Mouse (Mus musculus): ENCODE data around the gene Terb2. TPM values are rescaled to one million over a fixed set of nuclear protein-coding genes. Genes with fewer than 3 reads are reported as not detected.
A peak's percentile ranks its signal among the peaks of the same experiment; 100 is the strongest.

Terb2 gene
- polyA plus RNA-seq, 1 experiment from 2014 or later, result not detected

- H3K9ac ChIP-seq, result no peak overlapping the region; the same call in 1 of the 2 replicates
- no peaks in the 10 kb centered on the region for H3K27me3 ChIP-seq
- H3K4me2 ChIP-seq, result peak overlapping the region; percentile 83
- H3K4me3 ChIP-seq, result peak overlapping the region; percentile 59
- 81% methylated on average over 2 of the region's 2 CpGs for WGBS
- H3K36me3 ChIP-seq, result no peaks in the 10 kb centered on the region
- no peak for ATAC-seq (ENCODE audit: insufficient number of reproducible peaks, insufficient read depth, low FRiP score, low TSS enrichment, low read depth)
- H3K27ac ChIP-seq, result no peak overlapping the region
- H3K9me3 ChIP-seq, result no peaks in the 10 kb centered on the region
- peaks cover 6% of the 10 kb centered on the region for H3K4me1 ChIP-seq
Measured at GRCm38 (mm10) chr2:122235425-122235824, 49.4 kb downstream of the Terb2 start.

GRCm38 (mm10) chr2:122236321-122236720 lies 50.2 kb downstream of the Terb2 start:
- no peak for ATAC-seq (ENCODE audit: insufficient number of reproducible peaks, insufficient read depth, low FRiP score, low TSS enrichment, low read depth)
- H3K27me3 ChIP-seq, result no peaks in the 10 kb centered on the region
- no peak overlapping the region for H3K4me3 ChIP-seq
- no peak overlapping the region for H3K27ac ChIP-seq
- H3K36me3 ChIP-seq, result no peaks in the 10 kb centered on the region
- H3K4me2 ChIP-seq, result no peak overlapping the region
- H3K4me1 ChIP-seq, result peaks cover 6% of the 10 kb centered on the region
- H3K9me3 ChIP-seq, result no peaks in the 10 kb centered on the region
- H3K9ac ChIP-seq, result no peak overlapping the region

GRCm38 (mm10) chr2:122237891-122238470 lies 51.9 kb downstream of the Terb2 start:
- Histone ChIP-seq H3K4me2 (no peak overlapping the region), H3K4me3 (no peak overlapping the region), H3K27ac (no peak overlapping the region), H3K9me3 (no peaks in the 10 kb centered on the region), H3K36me3 (no peaks in the 10 kb centered on the region), H3K27me3 (no peaks in the 10 kb centered on the region), H3K9ac (no peak overlapping the region), H3K4me1 (peaks cover 6% of the 10 kb centered on the region)
- 87% methylated on average over 2 of the region's 2 CpGs for WGBS
- ATAC-seq (ENCODE audit: insufficient number of reproducible peaks, insufficient read depth, low FRiP score, low TSS enrichment, low read depth), result no peak

GRCm38 (mm10) chr2:122240735-122241134 lies 54.7 kb downstream of the Terb2 start:
- Histone ChIP-seq H3K9ac (no peak overlapping the region), H3K27me3 (no peaks in the 10 kb centered on the region), H3K4me3 (no peak overlapping the region), H3K27ac (no peak overlapping the region), H3K4me2 (no peak overlapping the region), H3K36me3 (no peaks in the 10 kb centered on the region), H3K4me1 (0 out of 2 replicates have a peak, but pooled peaks cover 3% of the 10 kb centered on the region), H3K9me3 (no peaks in the 10 kb centered on the region)
- ATAC-seq (ENCODE audit: insufficient number of reproducible peaks, insufficient read depth, low FRiP score, low TSS enrichment, low read depth), result no peak

GRCm38 (mm10) chr2:122241226-122241625 lies 55.2 kb downstream of the Terb2 start:
- Histone ChIP-seq H3K9ac (no peak overlapping the region), H3K4me1 (0 out of 2 replicates have a peak, but pooled peaks cover 3% of the 10 kb centered on the region), H3K4me2 (no peak overlapping the region), H3K36me3 (no peaks in the 10 kb centered on the region), H3K9me3 (no peaks in the 10 kb centered on the region), H3K27ac (no peak overlapping the region), H3K4me3 (no peak overlapping the region), H3K27me3 (no peaks in the 10 kb centered on the region)
- 86% methylated on average over 4 of the region's 4 CpGs for WGBS
- ATAC-seq (ENCODE audit: insufficient number of reproducible peaks, insufficient read depth, low FRiP score, low TSS enrichment, low read depth), result no peak

- WGBS, result 61% methylated on average over 6 of the region's 6 CpGs
Measured at GRCm38 (mm10) chr2:122241935-122242334, 55.9 kb downstream of the Terb2 start.

GRCm38 (mm10) chr2:122243671-122244131 lies 57.6 kb downstream of the Terb2 start:
- 0 out of 2 replicates have a peak, but pooled peaks cover 3% of the 10 kb centered on the region for H3K4me1 ChIP-seq
- ATAC-seq (ENCODE audit: insufficient number of reproducible peaks, insufficient read depth, low FRiP score, low TSS enrichment, low read depth), result peak; percentile 37; the same call in 1 of the 2 replicates
- no peaks in the 10 kb centered on the region for H3K9me3 ChIP-seq
- H3K36me3 ChIP-seq, result no peaks in the 10 kb centered on the region
- 4% methylated on average over 3 of the region's 3 CpGs for WGBS
- no peak overlapping the region for H3K27ac ChIP-seq
- no peaks in the 10 kb centered on the region for H3K27me3 ChIP-seq
- no peak overlapping the region for H3K9ac ChIP-seq
- no peak overlapping the region for H3K4me3 ChIP-seq
- no peak overlapping the region for H3K4me2 ChIP-seq

More at GRCm38 (mm10) chr2:122241935-122242334, 55.9 kb downstream of the Terb2 start:
- Histone ChIP-seq H3K9me3 (no peaks in the 10 kb centered on the region), H3K36me3 (no peaks in the 10 kb centered on the region), H3K27me3 (no peaks in the 10 kb centered on the region), H3K27ac (no peak overlapping the region), H3K4me2 (no peak overlapping the region), H3K4me1 (0 out of 2 replicates have a peak, but pooled peaks cover 3% of the 10 kb centered on the region), H3K4me3 (no peak overlapping the region), H3K9ac (no peak overlapping the region)
- ATAC-seq (ENCODE audit: insufficient number of reproducible peaks, insufficient read depth, low FRiP score, low TSS enrichment, low read depth), result no peak

- Histone ChIP-seq H3K36me3 (no peaks in the 10 kb centered on the region), H3K4me1 (0 out of 2 replicates have a peak, but pooled peaks cover 3% of the 10 kb centered on the region), H3K4me3 (no peak overlapping the region), H3K4me2 (no peak overlapping the region), H3K9ac (no peak overlapping the region), H3K9me3 (no peaks in the 10 kb centered on the region), H3K27ac (no peak overlapping the region), H3K27me3 (no peaks in the 10 kb centered on the region)
- ATAC-seq (ENCODE audit: insufficient number of reproducible peaks, insufficient read depth, low FRiP score, low TSS enrichment, low read depth), result no peak
- WGBS, result 86% methylated on average over 10 of the region's 10 CpGs
Measured at GRCm38 (mm10) chr2:122247786-122248185, 61.7 kb downstream of the Terb2 start.

- H3K9me3 ChIP-seq, result no peaks in the 10 kb centered on the region
- 90% methylated on average over 5 of the region's 5 CpGs for WGBS
- no peak overlapping the region for H3K4me2 ChIP-seq
- no peak for ATAC-seq (ENCODE audit: insufficient number of reproducible peaks, insufficient read depth, low FRiP score, low TSS enrichment, low read depth)
- no peaks in the 10 kb centered on the region for H3K27me3 ChIP-seq
- no peak overlapping the region for H3K4me3 ChIP-seq
- no peak overlapping the region for H3K27ac ChIP-seq
- H3K4me1 ChIP-seq, result peaks cover 9% of the 10 kb centered on the region; the same call in 1 of the 2 replicates
- no peak overlapping the region for H3K9ac ChIP-seq
- no peaks in the 10 kb centered on the region for H3K36me3 ChIP-seq
Measured at GRCm38 (mm10) chr2:122255997-122256396, 69.9 kb downstream of the Terb2 start.

Other genes with a start within 250 kb of the Terb2 start
- 66.5 and 74.0 TPM in 2 replicates for gene Ctdspl2, start 230.3 kb upstream of the Terb2 start, polyA plus RNA-seq (2015; fragmentation: Nextera tagmentation; extraction: Ambion mirVana)
- 0.22 and 0.25 TPM in 2 replicates for gene Mageb3, start 230.2 kb upstream of the Terb2 start, polyA plus RNA-seq (2015; fragmentation: Nextera tagmentation; extraction: Ambion mirVana)
- gene Eif3j1, start 157.7 kb upstream of the Terb2 start, polyA plus RNA-seq (2015; fragmentation: Nextera tagmentation; extraction: Ambion mirVana), result 10.7 and 13.1 TPM in 2 replicates
- 9.1 and 10.1 TPM in 2 replicates for gene Spg11, start 67.9 kb upstream of the Terb2 start, polyA plus RNA-seq (2015; fragmentation: Nextera tagmentation; extraction: Ambion mirVana)
- gene B2m, start 38.6 kb upstream of the Terb2 start, polyA plus RNA-seq (2015; fragmentation: Nextera tagmentation; extraction: Ambion mirVana), result 239 and 303 TPM in 2 replicates
- not detected in 2 replicates for gene Trim69, start 25.6 kb upstream of the Terb2 start, polyA plus RNA-seq (2015; fragmentation: Nextera tagmentation; extraction: Ambion mirVana)
- gene Patl2, start 83 bp upstream of the Terb2 start, polyA plus RNA-seq (2015; fragmentation: Nextera tagmentation; extraction: Ambion mirVana), result not detected in 2 replicates
- 23.0 and 25.0 TPM in 2 replicates for gene Sord, start 48.5 kb downstream of the Terb2 start, polyA plus RNA-seq (2015; fragmentation: Nextera tagmentation; extraction: Ambion mirVana)
- 0.14 TPM in 1 of 2 replicates, not detected in the other for gene Duox2, start 112.2 kb downstream of the Terb2 start, polyA plus RNA-seq (2015; fragmentation: Nextera tagmentation; extraction: Ambion mirVana)
- gene Duoxa2, start 112.6 kb downstream of the Terb2 start, polyA plus RNA-seq (2015; fragmentation: Nextera tagmentation; extraction: Ambion mirVana), result not detected in 2 replicates
- 1.6 and 1.9 TPM in 2 replicates for gene Duoxa1, start 127.5 kb downstream of the Terb2 start, polyA plus RNA-seq (2015; fragmentation: Nextera tagmentation; extraction: Ambion mirVana)
- gene Duox1, start 129.4 kb downstream of the Terb2 start, polyA plus RNA-seq (2015; fragmentation: Nextera tagmentation; extraction: Ambion mirVana), result 0.31 and 0.32 TPM in 2 replicates
- gene Shf, start 182.9 kb downstream of the Terb2 start, polyA plus RNA-seq (2015; fragmentation: Nextera tagmentation; extraction: Ambion mirVana), result 4.3 and 6.6 TPM in 2 replicates
- 0.40 TPM in 1 of 2 replicates, not detected in the other for gene Slc28a2, start 240.2 kb downstream of the Terb2 start, polyA plus RNA-seq (2015; fragmentation: Nextera tagmentation; extraction: Ambion mirVana)